Mouse (Mus musculus) liver, embryonic 14.5 days (tissue): ENCODE measurements around the gene Sycn.

Experiments used
- CTCF ChIP-seq: IDR thresholded peaks from 2 replicates; pipeline ENCODE4 v1.5.1; 2016; ENCODE audit warnings: antibody characterized with exemption, low read depth, control low read depth
- EP300 ChIP-seq: IDR thresholded peaks from 2 replicates; pipeline ENCODE4 v1.6.1; 2016; ENCODE audit warnings: antibody characterized with exemption, low read depth

GRCm38 (mm10) chr7:28576271-28576914, 35.7 kb downstream of the Sycn start:
- TF ChIP-seq EP300 (no peak), CTCF (no peak)
